Mouse (Mus musculus) heart, embryonic 11.5 days (tissue): Measurements from ENCODE around the gene Polm. TPM values are rescaled to one million over a fixed set of nuclear protein-coding genes. Genes with fewer than 3 reads are reported as not detected.

Experiments
- ATAC-seq: fragments of 200-750 bp; cut with Nextera tagmentation; replicated peaks from 2 replicates; pipeline ENCODE4 v1.8.0; 2017; ENCODE audit warnings: moderate library complexity; ENCODE audit not compliant: insufficient number of reproducible peaks, low FRiP score, low TSS enrichment
- H3K27ac ChIP-seq: fragments of 300-500 bp; sonication (generic); 2 replicates; pipeline ENCODE4 v1.5.1; 2014; ENCODE audit warnings: mild to moderate bottlenecking, low read depth, low read length
- H3K27me3 ChIP-seq: fragments of 300-500 bp; sonication (generic); 2 replicates; pipeline ENCODE4 v1.6.1; 2014; ENCODE audit warnings: mild to moderate bottlenecking, low read length, mixed read lengths; ENCODE audit not compliant: control insufficient read depth, insufficient read depth
- H3K36me3 ChIP-seq: fragments of 300-500 bp; sonication (generic); 2 replicates; pipeline ENCODE4 v1.6.1; 2014; ENCODE audit warnings: mild to moderate bottlenecking, low read length, moderate library complexity, mixed read lengths; ENCODE audit not compliant: control insufficient read depth, insufficient read depth
- H3K4me1 ChIP-seq: fragments of 300-500 bp; sonication (generic); 2 replicates; pipeline ENCODE4 v1.6.1; 2014; ENCODE audit warnings: low read length; ENCODE audit not compliant: control insufficient read depth, insufficient read depth
- H3K4me2 ChIP-seq: fragments of 300-500 bp; sonication (generic); 2 replicates; pipeline ENCODE4 v1.6.1; 2014; ENCODE audit warnings: mild to moderate bottlenecking, moderate library complexity
- H3K4me3 ChIP-seq: fragments of 300-500 bp; sonication (generic); 2 replicates; pipeline ENCODE4 v1.5.1; 2014; ENCODE audit warnings: low read depth, low read length
- H3K9ac ChIP-seq: fragments of 300-500 bp; sonication (generic); 2 replicates; pipeline ENCODE4 v1.6.1; 2014; ENCODE audit warnings: mild to moderate bottlenecking, low read depth, low read length, moderate library complexity
- H3K9me3 ChIP-seq: fragments of 300-500 bp; sonication (generic); replicated peaks from 2 replicates; pipeline ENCODE4 v1.6.1; 2016; ENCODE audit warnings: low read length; ENCODE audit not compliant: control insufficient read depth
- WGBS: fragments of 180-500 bp; shearing (Covaris S2); extraction: QIAGEN DNeasy Blood & Tissue Kit; methylation state at CpG from one replicate; pipeline ENCODE4 v1.1.7; 2014; ENCODE audit not compliant: insufficient replicate concordance; 5-methylcytosine and 5-hydroxymethylcytosine counted together
- polyA plus RNA-seq: library from polyadenylated mRNA; unstranded; fragments of >200 nt; fragmentation: Nextera tagmentation; extraction: Ambion mirVana; gene quantifications from 2 replicates; pipeline ENCODE4 v1.2.1, GENCODE M21; 2014

Gene Polm
- polyA plus RNA-seq = 5.1 and 5.7 TPM in 2 replicates

DNA sequence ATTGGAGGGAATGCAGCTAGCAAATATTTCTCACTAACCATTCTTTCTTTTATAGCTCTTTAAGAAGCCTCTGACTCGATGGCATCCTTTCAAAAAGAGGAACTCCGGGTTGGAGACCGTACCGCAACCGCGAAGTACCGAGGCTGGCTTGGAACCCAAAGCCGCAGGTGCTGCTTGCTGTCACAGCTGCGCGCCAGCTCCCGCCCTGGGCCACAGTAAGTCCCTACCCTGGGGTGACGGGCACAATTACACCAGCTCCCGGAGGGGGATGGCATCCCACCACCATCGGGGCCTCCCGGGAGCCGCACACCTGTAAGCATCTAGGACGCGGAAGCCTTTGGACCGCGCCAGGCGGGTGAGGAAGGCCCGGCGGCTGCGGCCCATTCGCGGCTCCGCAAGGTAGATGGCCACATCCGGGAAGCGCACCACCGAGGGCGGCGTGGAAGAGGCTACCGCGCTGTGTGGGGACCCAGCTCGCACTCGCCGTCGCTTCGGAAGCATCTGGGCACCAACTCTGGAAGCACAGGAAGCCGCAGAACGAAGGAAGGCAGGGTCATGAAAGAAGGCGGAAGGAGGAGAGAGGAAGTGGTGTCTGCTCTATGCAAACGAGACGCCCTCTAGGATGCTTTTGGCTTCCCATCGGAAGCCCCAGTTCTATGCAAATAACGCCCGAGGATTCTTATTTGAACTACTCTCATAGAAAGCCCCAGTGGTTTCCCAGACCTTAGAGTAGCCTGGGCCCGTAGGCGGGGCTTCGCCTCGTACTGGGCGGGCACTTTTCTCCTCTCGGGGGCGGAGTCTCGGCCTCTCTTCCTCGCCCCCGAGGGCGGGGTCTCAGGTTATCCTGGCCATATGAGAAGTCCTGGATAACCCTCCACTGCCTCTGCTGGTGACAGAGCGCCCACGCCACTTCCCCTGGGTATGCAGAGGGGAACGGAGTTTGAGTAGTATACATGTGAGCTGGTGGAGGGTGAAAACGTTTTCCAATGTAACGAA, at the start of gene Polm:
Polm (minus strand) TSS at position 766 of the 996 bp plus-strand sequence.
- under 1% methylated on average over 63 of the region's 63 CpGs for WGBS
- Histone ChIP-seq H3K36me3 (peaks cover 10% of the 10 kb centered on the region; the same call in 1 of the 2 replicates), H3K9ac (peak within 1 kb of the TSS; percentile 81), H3K27ac (peak within 1 kb of the TSS; percentile 77), H3K4me3 (peak within 1 kb of the TSS; percentile 76), H3K4me2 (peak within 1 kb of the TSS; percentile 76), H3K27me3 (no peaks in the 10 kb centered on the region), H3K4me1 (0 out of 2 replicates have a peak, but pooled peaks cover 3% of the 10 kb centered on the region), H3K9me3 (no peaks in the 10 kb centered on the region; the same call in 1 of the 2 replicates)
- peak; percentile 94 for ATAC-seq

DNA sequence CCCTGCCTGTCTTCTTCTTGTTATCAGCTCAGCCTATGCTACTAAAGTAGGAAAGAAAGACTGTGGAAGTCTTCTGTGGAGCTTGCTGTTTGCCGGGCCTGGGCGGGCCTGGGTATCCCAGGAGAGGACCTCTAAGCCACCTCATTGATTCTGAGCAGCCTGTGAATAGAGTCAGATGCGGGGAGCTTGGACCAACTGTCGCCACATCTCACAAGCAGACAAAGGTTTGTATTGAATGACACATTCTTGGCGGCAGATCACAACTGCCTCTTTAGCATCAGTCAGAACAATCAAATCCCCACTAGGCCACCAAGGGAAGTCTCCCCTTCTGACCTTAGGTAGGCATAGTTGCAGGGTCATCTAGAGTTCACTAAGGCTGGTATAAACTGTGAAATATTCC, 49.4 kb upstream of the Polm start:
- Histone ChIP-seq H3K27me3 (no peaks in the 10 kb centered on the region), H3K27ac (peak overlapping the region; percentile 62), H3K4me3 (no peak overlapping the region), H3K4me1 (peaks cover 54% of the 10 kb centered on the region), H3K36me3 (no peaks in the 10 kb centered on the region), H3K9me3 (no peaks in the 10 kb centered on the region), H3K4me2 (no peak overlapping the region), H3K9ac (no peak overlapping the region)
- ATAC-seq = no peak
- WGBS = 32% methylated on average over 5 of the region's 5 CpGs

DNA sequence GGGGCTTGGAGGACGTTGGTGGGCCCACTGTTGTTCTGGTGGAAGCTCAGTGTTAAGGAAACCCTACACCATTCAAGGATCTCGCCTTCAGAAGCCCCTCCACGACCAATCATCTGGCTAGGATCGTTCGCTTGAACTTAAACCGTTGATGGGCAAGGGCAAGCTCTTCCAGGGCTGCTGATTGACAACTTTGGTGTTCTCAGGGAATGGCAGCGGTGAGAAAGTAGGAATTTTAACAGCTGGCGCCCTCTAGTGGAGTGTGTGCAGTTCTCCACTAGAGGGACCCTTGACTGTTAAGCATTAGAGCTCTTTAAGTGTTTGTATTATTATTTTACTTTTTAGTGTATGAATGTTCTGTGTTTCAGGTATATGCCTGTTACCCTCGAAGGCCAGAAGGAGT, 48.4 kb upstream of the Polm start:
- no peak overlapping the region for H3K27ac ChIP-seq
- peaks cover 44% of the 10 kb centered on the region for H3K4me1 ChIP-seq

DNA sequence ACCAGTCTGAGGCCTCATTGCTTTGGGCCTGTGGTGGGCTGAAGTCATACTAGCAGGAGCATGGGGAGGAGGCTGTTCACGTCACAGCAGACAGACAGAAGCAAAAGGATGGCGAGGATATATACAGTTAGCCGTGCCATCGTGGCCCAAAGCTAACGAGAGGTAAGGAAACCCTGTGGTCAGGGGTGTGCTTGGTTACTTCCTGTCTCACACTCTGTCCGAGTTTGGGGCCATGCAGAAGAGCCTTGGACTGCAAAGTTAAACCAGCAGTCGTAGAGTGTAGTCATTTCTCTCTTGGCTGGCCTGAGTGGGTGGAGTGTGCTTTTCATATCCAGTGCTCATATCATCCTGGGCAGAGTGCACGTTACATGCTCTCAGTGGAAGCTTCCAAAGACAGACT, 44.7 kb upstream of the Polm start:
- no peak overlapping the region for H3K9ac ChIP-seq
- WGBS = 65% methylated on average over 8 of the region's 8 CpGs
- ATAC-seq = no peak

More for the DNA sequence above, 48.4 kb upstream of the Polm start:
- Histone ChIP-seq H3K27me3 (no peaks in the 10 kb centered on the region), H3K9me3 (no peaks in the 10 kb centered on the region), H3K4me3 (no peak overlapping the region), H3K36me3 (no peaks in the 10 kb centered on the region), H3K9ac (no peak overlapping the region), H3K4me2 (no peak overlapping the region)
- WGBS = 16% methylated on average over 9 of the region's 9 CpGs
- ATAC-seq = no peak

DNA sequence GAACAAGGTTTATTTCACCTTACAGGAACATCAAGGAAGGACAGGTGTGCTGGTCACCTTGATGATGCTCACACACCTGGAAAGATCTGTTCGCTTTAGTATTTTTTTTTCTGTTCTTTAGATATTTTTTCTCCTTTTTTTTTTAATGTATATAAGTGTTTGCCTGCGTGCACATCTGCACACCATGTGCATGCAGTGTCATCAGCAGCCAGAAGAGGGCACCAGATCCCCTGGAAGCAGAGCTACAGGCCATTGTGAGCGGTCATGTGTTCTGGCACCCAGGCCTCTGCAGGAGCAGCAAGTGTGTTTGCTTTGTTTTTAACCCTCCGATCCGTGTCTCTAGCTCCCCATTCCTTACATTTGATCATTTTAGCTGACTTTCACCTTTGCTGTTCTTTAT, 42.1 kb upstream of the Polm start:
- ATAC-seq = no peak
- WGBS = 49% methylated on average over 5 of the region's 5 CpGs

More for the DNA sequence above, 44.7 kb upstream of the Polm start:
- Histone ChIP-seq H3K4me2 (no peak overlapping the region), H3K9me3 (no peaks in the 10 kb centered on the region), H3K4me3 (no peak overlapping the region), H3K4me1 (peaks cover 12% of the 10 kb centered on the region), H3K36me3 (no peaks in the 10 kb centered on the region), H3K27ac (0 out of 2 replicates have a peak overlapping the region, but pooled peaks have one; percentile 10), H3K27me3 (no peaks in the 10 kb centered on the region)

DNA sequence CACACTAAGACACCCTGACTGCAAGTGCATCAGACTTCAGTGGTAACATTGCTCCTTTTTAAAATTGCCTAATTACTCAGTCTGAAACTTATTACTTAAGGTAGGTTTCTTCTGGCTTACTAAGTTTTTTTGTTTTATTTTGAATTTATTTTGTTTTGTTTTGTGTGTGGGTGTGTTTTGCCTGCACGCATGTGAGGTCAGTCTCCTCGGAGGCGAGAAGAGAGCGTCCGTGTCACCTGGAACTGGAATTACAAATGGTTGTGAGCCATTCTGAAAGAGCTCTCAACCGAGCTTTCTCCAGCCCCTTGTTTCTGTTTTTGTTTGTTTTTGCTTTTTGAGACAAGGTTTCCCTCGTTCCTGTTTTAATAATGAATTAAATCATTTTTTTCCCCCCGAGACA, 40.8 kb upstream of the Polm start:
- ATAC-seq = no peak
- H3K27ac ChIP-seq = peak overlapping the region; percentile 82
- peaks cover 5% of the 10 kb centered on the region for H3K4me1 ChIP-seq
- H3K4me3 ChIP-seq = peak overlapping the region; percentile 70
- H3K27me3 ChIP-seq = no peaks in the 10 kb centered on the region
- H3K9me3 ChIP-seq = no peaks in the 10 kb centered on the region
- 45% methylated on average over 8 of the region's 8 CpGs for WGBS
- peaks cover 16% of the 10 kb centered on the region for H3K36me3 ChIP-seq
- peak overlapping the region; percentile 73 for H3K4me2 ChIP-seq
- H3K9ac ChIP-seq = peak overlapping the region; percentile 72

More for the DNA sequence above, 42.1 kb upstream of the Polm start:
- Histone ChIP-seq H3K27ac (no peak overlapping the region), H3K27me3 (no peaks in the 10 kb centered on the region), H3K4me2 (no peak overlapping the region), H3K4me3 (no peak overlapping the region), H3K9me3 (no peaks in the 10 kb centered on the region), H3K36me3 (peaks cover 5% of the 10 kb centered on the region), H3K9ac (no peak overlapping the region), H3K4me1 (peaks cover 5% of the 10 kb centered on the region)

DNA sequence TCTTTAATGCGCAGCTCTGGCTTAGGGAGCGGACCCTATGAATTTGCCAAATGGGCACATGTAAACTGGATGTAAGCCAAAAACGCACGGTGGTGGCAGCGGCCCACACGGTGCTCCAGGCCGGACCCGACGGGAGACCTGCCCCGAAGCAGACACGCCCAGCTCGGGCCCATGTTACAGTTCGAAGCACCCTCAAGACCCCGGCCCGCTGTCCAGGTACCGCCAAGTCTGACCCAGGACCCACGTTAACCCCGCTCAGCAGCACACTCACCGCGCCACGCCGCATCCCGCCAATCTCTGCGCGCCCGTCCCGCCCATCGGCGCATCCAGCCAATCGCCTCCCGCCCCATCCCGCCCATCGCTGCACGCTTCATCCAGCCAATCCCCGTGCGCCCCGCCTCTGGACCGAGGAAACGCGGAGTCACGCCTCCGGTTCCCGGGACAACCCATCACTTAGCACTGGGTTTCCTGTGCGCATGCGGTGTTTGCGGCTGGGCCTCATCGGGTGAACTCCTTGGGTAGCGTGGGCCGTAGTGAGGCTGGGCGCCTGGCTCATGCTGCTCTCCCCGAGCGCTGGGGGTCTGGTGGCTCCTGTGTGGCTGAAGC, 40.2 kb upstream of the Polm start, which contains the start of gene Pold2:
Pold2 (minus strand) TSS at position 372 of the 606 bp plus-strand sequence.
- peak within 1 kb of the TSS; percentile 82 for H3K9ac ChIP-seq
- peak within 1 kb of the TSS; percentile 82 for H3K27ac ChIP-seq
- no peaks in the 10 kb centered on the region for H3K27me3 ChIP-seq
- WGBS = under 1% methylated on average over 52 of the region's 52 CpGs
- H3K9me3 ChIP-seq = no peaks in the 10 kb centered on the region
- H3K4me1 ChIP-seq = peaks cover 5% of the 10 kb centered on the region
- peaks cover 20% of the 10 kb centered on the region for H3K36me3 ChIP-seq
- H3K4me2 ChIP-seq = peak within 1 kb of the TSS; percentile 73
- H3K4me3 ChIP-seq = peak within 1 kb of the TSS; percentile 70
- peak; percentile 97 for ATAC-seq

DNA sequence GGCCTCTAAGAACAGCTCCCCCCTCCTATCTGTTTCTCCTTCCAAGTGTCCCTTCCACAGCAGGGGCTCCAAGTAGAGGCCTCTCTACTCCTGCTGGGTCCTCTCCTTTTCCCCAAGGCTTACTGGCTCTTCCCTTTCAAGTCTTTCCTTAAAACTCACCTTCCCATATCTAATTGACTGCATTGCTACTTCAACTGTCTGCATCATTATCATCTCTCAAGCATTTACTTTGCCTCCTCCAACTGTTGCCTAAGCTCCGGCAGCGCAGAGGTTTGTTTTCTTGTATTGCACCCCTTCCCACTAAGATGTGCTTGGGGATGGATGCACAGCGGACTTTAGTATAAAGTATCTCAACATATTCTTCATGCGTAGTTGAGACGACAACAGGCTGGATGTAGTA, 39.6 kb upstream of the Polm start:
- peak overlapping the region; percentile 82 for H3K9ac ChIP-seq
- no peaks in the 10 kb centered on the region for H3K9me3 ChIP-seq
- H3K27ac ChIP-seq = 0 out of 2 replicates have a peak overlapping the region, but pooled peaks have one; percentile 82
- H3K4me3 ChIP-seq = peak overlapping the region; percentile 70
- no peaks in the 10 kb centered on the region for H3K27me3 ChIP-seq
- ATAC-seq = no peak
- peaks cover 25% of the 10 kb centered on the region for H3K36me3 ChIP-seq
- H3K4me1 ChIP-seq = peaks cover 5% of the 10 kb centered on the region
- WGBS = 5% methylated on average over 5 of the region's 5 CpGs
- peak overlapping the region; percentile 73 for H3K4me2 ChIP-seq
